Mouse (Mus musculus) liver, embryonic 14.5 days (tissue): ENCODE measurements around the gene Dll3. TPM values are rescaled to one million over a fixed set of nuclear protein-coding genes. Genes with fewer than 3 reads are reported as not detected.

Source experiments
- ATAC-seq: fragments of 200-750 bp; cut with Nextera tagmentation; 2 replicates; pipeline ENCODE4 v1.8.0; 2017; ENCODE audit warnings: moderate number of reproducible peaks, mild to moderate bottlenecking, moderate library complexity; ENCODE audit not compliant: insufficient read depth
- DNase-seq, 3 experiments: peaks; one replicate each; pipeline ENCODE4 v3.0.0-alpha.2; 2012 to 2013; ENCODE audit warnings: low read depth in 3 of 3, low spot score in 3 of 3
- H3K27ac ChIP-seq: fragments of 300-500 bp; sonication (generic); 2 replicates; pipeline ENCODE4 v1.5.1; 2014; ENCODE audit warnings: moderate library complexity, mild to moderate bottlenecking, control low read depth, inconsistent platforms
- H3K27me3 ChIP-seq: fragments of 300-500 bp; sonication (generic); 2 replicates; pipeline ENCODE4 v1.6.1; 2014; ENCODE audit warnings: mild to moderate bottlenecking, low read length, moderate library complexity; ENCODE audit not compliant: control insufficient read depth, insufficient read depth
- H3K36me3 ChIP-seq: fragments of 300-500 bp; sonication (generic); replicated peaks from 2 replicates; pipeline ENCODE4 v1.6.1; 2014; ENCODE audit warnings: low read depth; ENCODE audit not compliant: control insufficient read depth, insufficient read depth
- H3K4me1 ChIP-seq, 2 experiments: fragments of 200-500 bp in 1 of 2; fragments of 300-500 bp in 1 of 2; sonication (generic) in 1 of 2; replicated peaks; 2 replicates each; pipeline ENCODE4 v1.6.1; 2012 to 2014; ENCODE audit warnings: antibody characterized with exemption in 1 of 2, inconsistent platforms in 1 of 2, low read length in 1 of 2; ENCODE audit not compliant: control insufficient read depth in 2 of 2, insufficient read depth in 2 of 2
- H3K4me2 ChIP-seq: fragments of 300-500 bp; sonication (generic); 2 replicates; pipeline ENCODE4 v1.6.1; 2014; ENCODE audit warnings: low read depth, mild to moderate bottlenecking, control low read depth, moderate library complexity
- H3K4me3 ChIP-seq, 2 experiments: fragments of 200-500 bp in 1 of 2; fragments of 300-500 bp in 1 of 2; sonication (generic) in 1 of 2; 2 replicates each; pipeline ENCODE4 v1.5.1; 2012 to 2014; ENCODE audit warnings: low read depth in 2 of 2, low read length in 2 of 2, mild to moderate bottlenecking in 2 of 2, control low read depth in 1 of 2, inconsistent platforms in 1 of 2, moderate library complexity in 1 of 2; ENCODE audit not compliant: insufficient read depth in 1 of 2
- H3K9ac ChIP-seq: fragments of 300-500 bp; sonication (generic); replicated peaks from 2 replicates; pipeline ENCODE4 v1.6.1; 2014; ENCODE audit warnings: mild to moderate bottlenecking, control low read depth, moderate library complexity
- H3K9me3 ChIP-seq: fragments of 300-500 bp; sonication (generic); 2 replicates; pipeline ENCODE4 v1.6.1; 2016; ENCODE audit warnings: low read length, mixed read lengths; ENCODE audit not compliant: control insufficient read depth
- CTCF ChIP-seq: IDR thresholded peaks from 2 replicates; pipeline ENCODE4 v1.5.1; 2016; ENCODE audit warnings: antibody characterized with exemption, low read depth, control low read depth
- EP300 ChIP-seq: IDR thresholded peaks from 2 replicates; pipeline ENCODE4 v1.6.1; 2016; ENCODE audit warnings: antibody characterized with exemption, low read depth
- WGBS: fragments of 180-500 bp; shearing (Covaris S2); extraction: QIAGEN DNeasy Blood & Tissue Kit; methylation state at CpG from one replicate; pipeline ENCODE4 v1.1.7; 2014; ENCODE audit not compliant: insufficient replicate concordance; 5-methylcytosine and 5-hydroxymethylcytosine counted together
- polyA plus RNA-seq, 2 experiments: library from polyadenylated mRNA; depleted of rRNA in 1 of 2; stranded (reverse) in 1 of 2; unstranded in 1 of 2; fragments of >200 nt; fragmentation: Nextera tagmentation in 1 of 2; extraction: Ambion mirVana in 1 of 2; gene quantifications; 2 replicates each; pipeline versions ENCODE4 v1.2.1 to v1.2.3; 2012 to 2014

Gene Dll3
- polyA plus RNA-seq, 2 experiments = 0.03 TPM; not detected in 1

DNA sequence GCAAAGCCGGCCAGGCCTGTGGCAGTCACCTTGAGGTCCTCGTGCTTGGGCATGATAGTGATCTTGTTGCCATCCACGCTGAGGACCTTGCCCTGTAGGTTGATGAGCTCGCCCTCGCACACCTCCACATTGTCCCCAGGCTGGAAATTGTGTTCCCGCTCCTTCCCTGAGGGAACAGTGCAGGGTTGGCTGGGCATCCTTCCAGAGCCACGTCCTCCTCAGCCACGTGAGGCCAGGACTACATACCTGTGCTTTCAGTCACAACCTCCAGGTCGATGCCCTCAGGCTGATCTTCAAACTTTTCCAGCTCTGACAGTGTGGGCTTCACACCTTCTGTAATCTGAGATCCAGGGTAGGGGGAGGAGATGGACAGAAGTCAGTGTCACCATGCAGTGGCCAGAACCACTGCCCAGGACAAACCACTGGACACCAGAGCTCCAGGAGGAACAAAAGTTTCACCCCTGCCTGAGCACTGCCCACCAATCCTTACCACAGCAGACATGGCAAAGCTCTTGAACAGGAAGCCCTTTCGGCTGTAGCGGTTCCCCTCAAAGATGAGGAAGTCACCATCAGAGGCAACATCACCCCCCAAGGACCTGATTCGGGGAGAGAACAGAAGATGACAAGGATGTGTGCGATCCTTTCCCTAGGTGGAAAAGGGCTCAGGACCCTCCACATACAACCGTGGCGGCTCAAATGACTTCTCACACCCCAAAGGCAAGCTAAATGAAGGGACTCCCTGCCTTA is 20.1 kb upstream of the Dll3 start:
- no peak overlapping the region for H3K9ac ChIP-seq
- H3K4me2 ChIP-seq = no peak overlapping the region
- peaks cover 82% of the 10 kb centered on the region for H3K36me3 ChIP-seq
- ATAC-seq = peak; percentile 22; the same call in 1 of the 2 replicates
- TF ChIP-seq EP300 (no peak), CTCF (no peak)
- H3K4me3 ChIP-seq = no peak overlapping the region
- DNase-seq = no peak
- H3K4me1 ChIP-seq = no peaks in the 10 kb centered on the region
- 69% methylated on average over 15 of the region's 15 CpGs for WGBS
- no peaks in the 10 kb centered on the region for H3K9me3 ChIP-seq
- H3K27me3 ChIP-seq = no peaks in the 10 kb centered on the region
- H3K27ac ChIP-seq = no peak overlapping the region

- WGBS = 86% methylated on average over 17 of the region's 17 CpGs
- Histone ChIP-seq H3K4me3 (no peak overlapping the region), H3K27me3 (no peaks in the 10 kb centered on the region), H3K9me3 (no peaks in the 10 kb centered on the region), H3K36me3 (peaks cover 85% of the 10 kb centered on the region), H3K4me2 (no peak overlapping the region), H3K9ac (no peak overlapping the region), H3K4me1 (no peaks in the 10 kb centered on the region), H3K27ac (no peak overlapping the region)
- TF ChIP-seq CTCF (no peak), EP300 (no peak)
- DNase-seq = no peak
- no peak for ATAC-seq
These were observed 16.7 kb upstream of the Dll3 start for GRCm38 (mm10) chr7:28318714-28319113.

GRCm38 (mm10) chr7:28318036-28318435 is 16.0 kb upstream of the Dll3 start:
- WGBS = 66% methylated on average over 3 of the region's 3 CpGs
- Histone ChIP-seq H3K9me3 (no peaks in the 10 kb centered on the region), H3K27me3 (no peaks in the 10 kb centered on the region), H3K4me2 (no peak overlapping the region), H3K27ac (no peak overlapping the region), H3K36me3 (peaks cover 80% of the 10 kb centered on the region), H3K9ac (no peak overlapping the region), H3K4me1 (no peaks in the 10 kb centered on the region; a peak in 1 of 4 replicates), H3K4me3 (no peak overlapping the region)
- DNase-seq = no peak
- no peak for ATAC-seq
- TF ChIP-seq CTCF (no peak), EP300 (no peak)

DNA sequence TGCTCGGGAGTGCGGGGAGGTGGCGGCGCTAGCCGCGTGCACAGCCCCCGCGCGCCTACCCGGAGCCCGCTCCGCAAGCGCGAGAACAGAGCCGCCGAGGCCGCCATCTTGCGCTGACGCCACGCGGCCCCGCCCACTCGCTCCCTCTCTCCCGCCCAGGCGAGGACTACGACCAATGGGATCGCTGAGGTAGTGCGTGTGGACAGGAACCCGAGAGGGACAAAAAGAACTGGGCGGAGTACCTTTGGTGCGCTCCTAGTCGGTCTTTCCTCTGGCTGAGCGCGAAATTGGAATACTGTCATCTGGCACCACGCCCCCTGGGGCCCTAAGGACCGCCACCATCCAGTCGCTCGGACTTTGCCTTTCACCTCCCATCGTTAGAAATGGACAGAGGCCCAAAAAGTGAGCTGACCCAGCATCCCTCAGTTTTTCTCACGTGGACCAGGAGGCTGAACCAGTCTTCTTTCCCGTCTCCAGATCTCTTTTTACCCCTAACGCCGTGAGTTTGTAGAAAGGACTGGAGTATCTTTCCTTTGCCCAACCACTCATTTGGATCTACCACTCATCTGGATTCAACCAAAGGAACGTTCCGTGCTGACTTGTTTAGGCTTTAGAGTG is 10.0 kb upstream of the Dll3 start, which contains the start of gene Timm50:
Gene Timm50, minus strand, starts transcription at position 147 of the 618 bp plus-strand sequence.
- no peaks in the 10 kb centered on the region for H3K27me3 ChIP-seq
- DNase-seq (peak; percentile 93 to 95 (median 94)), ATAC-seq (peak; percentile 98)
- peaks cover 40% of the 10 kb centered on the region for H3K36me3 ChIP-seq
- H3K4me1 ChIP-seq = peaks cover 4 to 6% of the 10 kb centered on the region in 2 experiments; a peak in 3 of 4 replicates
- H3K9ac ChIP-seq = peak within 1 kb of the TSS; percentile 94
- peak within 1 kb of the TSS; percentile 95 to 99 for H3K4me3 ChIP-seq
- peak within 1 kb of the TSS; percentile 97 for H3K4me2 ChIP-seq
- peak within 1 kb of the TSS; percentile 41 for H3K27ac ChIP-seq
- H3K9me3 ChIP-seq = no peaks in the 10 kb centered on the region
- TF ChIP-seq CTCF (peak; percentile 36; the same call in 1 of the 2 replicates), EP300 (peak; percentile 50; the same call in 1 of the 2 replicates)
- WGBS = under 1% methylated on average over 45 of the region's 45 CpGs
